Mouse (Mus musculus) embryonic facial prominence, embryonic 14.5 days (tissue): Measurements from ENCODE around the gene Tnfaip8l2. TPM values are rescaled to one million over a fixed set of nuclear protein-coding genes. Genes with fewer than 3 reads are reported as not detected.

Source experiments
- ATAC-seq: fragments of 200-750 bp; cut with Nextera tagmentation; 2 replicates; pipeline ENCODE4 v1.8.0; 2017; ENCODE audit warnings: low read depth, moderate number of reproducible peaks, moderate TSS enrichment
- DNase-seq: peaks from one replicate; pipeline ENCODE4 v3.0.0-alpha.2; 2015; ENCODE audit warnings: low spot score
- H3K27ac ChIP-seq: fragments of 300-500 bp; sonication (generic); replicated peaks from 2 replicates; pipeline ENCODE4 v1.5.1; 2014; ENCODE audit warnings: low read depth, mild to moderate bottlenecking, low read length, moderate library complexity
- H3K27me3 ChIP-seq: fragments of 300-500 bp; sonication (generic); replicated peaks from 2 replicates; pipeline ENCODE4 v1.6.1; 2014; ENCODE audit warnings: low read length; ENCODE audit not compliant: control insufficient read depth, insufficient read depth
- H3K36me3 ChIP-seq: fragments of 300-500 bp; sonication (generic); 2 replicates; pipeline ENCODE4 v1.6.1; 2014; ENCODE audit warnings: low read length, mixed read lengths; ENCODE audit not compliant: control insufficient read depth, insufficient read depth
- H3K4me1 ChIP-seq: fragments of 300-500 bp; sonication (generic); 2 replicates; pipeline ENCODE4 v1.6.1; 2014; ENCODE audit warnings: antibody characterized with exemption, low read length; ENCODE audit not compliant: control insufficient read depth, insufficient read depth
- H3K4me2 ChIP-seq: fragments of 300-500 bp; sonication (generic); 2 replicates; pipeline ENCODE4 v1.6.1; 2014; ENCODE audit warnings: low read depth, mild to moderate bottlenecking, low read length, moderate library complexity, mixed read lengths
- H3K4me3 ChIP-seq: fragments of 300-500 bp; sonication (generic); 2 replicates; pipeline ENCODE4 v1.5.1; 2014; ENCODE audit warnings: low read depth, mild to moderate bottlenecking, low read length
- H3K9ac ChIP-seq: fragments of 300-500 bp; sonication (generic); 2 replicates; pipeline ENCODE4 v1.6.1; 2014; ENCODE audit warnings: low read depth, mild to moderate bottlenecking, low read length, moderate library complexity, mixed read lengths
- H3K9me3 ChIP-seq: fragments of 300-500 bp; sonication (generic); 2 replicates; pipeline ENCODE4 v1.6.1; 2016; ENCODE audit warnings: low read length; ENCODE audit not compliant: control insufficient read depth
- WGBS: fragments of 180-500 bp; shearing (Covaris S2); extraction: QIAGEN DNeasy Blood & Tissue Kit; methylation state at CpG from one replicate; pipeline ENCODE4 v1.1.7; 2014; 5-methylcytosine and 5-hydroxymethylcytosine counted together
- microRNA-seq: library from miRNA; unstranded; fragments of <30 nt; microRNA quantifications from one replicate; pipeline ENCODE4, GENCODE M21; 2016; ENCODE audit warnings: borderline number of aligned reads
- polyA plus RNA-seq: library from polyadenylated mRNA; unstranded; fragments of >200 nt; fragmentation: Nextera tagmentation; extraction: Ambion mirVana; gene quantifications from 2 replicates; pipeline ENCODE4 v1.2.1, GENCODE M21; 2014

Tnfaip8l2 gene
- polyA plus RNA-seq, 1 experiment from 2014 or later: 6.4 TPM

GRCm38 (mm10) chr3:95105121-95105520 is 37.0 kb downstream of the Tnfaip8l2 start:
- no peak for ATAC-seq
- H3K4me1 ChIP-seq: peaks cover 8% of the 10 kb centered on the region
- H3K27ac ChIP-seq: no peak overlapping the region
- no peak for DNase-seq
- H3K4me2 ChIP-seq: peak overlapping the region; percentile 80
- H3K4me3 ChIP-seq: peak overlapping the region; percentile 90
- peaks cover 17% of the 10 kb centered on the region for H3K36me3 ChIP-seq
- 60% methylated on average over 4 of the region's 4 CpGs for WGBS
- H3K9ac ChIP-seq: peak overlapping the region; percentile 84
- H3K9me3 ChIP-seq: no peaks in the 10 kb centered on the region
- H3K27me3 ChIP-seq: no peaks in the 10 kb centered on the region

- no peak for DNase-seq
- Histone ChIP-seq H3K9me3 (no peaks in the 10 kb centered on the region), H3K4me1 (peaks cover 8% of the 10 kb centered on the region), H3K9ac (no peak overlapping the region), H3K4me3 (no peak overlapping the region), H3K36me3 (peaks cover 24% of the 10 kb centered on the region), H3K27me3 (no peaks in the 10 kb centered on the region), H3K27ac (no peak overlapping the region), H3K4me2 (no peak overlapping the region)
- no peak for ATAC-seq
- 33% methylated on average over 2 of the region's 2 CpGs for WGBS
Observed at GRCm38 (mm10) chr3:95100854-95101253, 41.3 kb downstream of the Tnfaip8l2 start.

Small RNA genes within 50 kb of the gene (microRNA-seq; reads per million reads assigned to microRNA genes)
- not detected for gene Mir8099-1

Other genes starting within 250 kb of the Tnfaip8l2 start
- gene Selenbp1, start 209.3 kb downstream of the Tnfaip8l2 start, polyA plus RNA-seq: 38.7 and 41.0 TPM in 2 replicates
- 10.2 and 12.5 TPM in 2 replicates for gene Rfx5, start 188.3 kb downstream of the Tnfaip8l2 start, polyA plus RNA-seq
- gene Pi4kb, start 167.6 kb downstream of the Tnfaip8l2 start, polyA plus RNA-seq: 26.5 and 28.2 TPM in 2 replicates
- 17.3 and 22.0 TPM in 2 replicates for gene Zfp687, start 126.9 kb downstream of the Tnfaip8l2 start, polyA plus RNA-seq
- 234 and 252 TPM in 2 replicates for gene Psmd4, start 99.7 kb downstream of the Tnfaip8l2 start, polyA plus RNA-seq
- gene Pip5k1a, start 35.4 kb downstream of the Tnfaip8l2 start, polyA plus RNA-seq: 13.7 and 14.9 TPM in 2 replicates
- gene Vps72, start 31.3 kb downstream of the Tnfaip8l2 start, polyA plus RNA-seq: 107 and 118 TPM in 2 replicates
- 6.4 and 9.7 TPM in 2 replicates for gene Tmod4, start 17.9 kb downstream of the Tnfaip8l2 start, polyA plus RNA-seq
- gene Scnm1, start 8.3 kb downstream of the Tnfaip8l2 start, polyA plus RNA-seq: 58.3 and 62.2 TPM in 2 replicates
- 12.0 and 13.2 TPM in 2 replicates for gene Lysmd1, start 8.3 kb downstream of the Tnfaip8l2 start, polyA plus RNA-seq
- gene Sema6c, start 18.1 kb upstream of the Tnfaip8l2 start, polyA plus RNA-seq: 14.4 and 16.6 TPM in 2 replicates
- gene Gabpb2, start 75.6 kb upstream of the Tnfaip8l2 start, polyA plus RNA-seq: 7.8 and 8.0 TPM in 2 replicates
- gene Cdc42se1, start 86.4 kb upstream of the Tnfaip8l2 start, polyA plus RNA-seq: 111 and 125 TPM in 2 replicates
- 36.9 and 37.2 TPM in 2 replicates for gene Mllt11, start 89.8 kb upstream of the Tnfaip8l2 start, polyA plus RNA-seq
- gene Gm128, start 99.2 kb upstream of the Tnfaip8l2 start, polyA plus RNA-seq: 0.38 and 0.41 TPM in 2 replicates
- gene Bnipl, start 108.8 kb upstream of the Tnfaip8l2 start, polyA plus RNA-seq: 6.1 and 6.9 TPM in 2 replicates
- gene Mindy1, start 139.0 kb upstream of the Tnfaip8l2 start, polyA plus RNA-seq: 37.7 and 44.9 TPM in 2 replicates
- 24.2 and 24.4 TPM in 2 replicates for gene Prune1, start 139.7 kb upstream of the Tnfaip8l2 start, polyA plus RNA-seq
- 2.8 TPM in 2 replicates for gene Anxa9, start 164.8 kb upstream of the Tnfaip8l2 start, polyA plus RNA-seq
- 133 and 134 TPM in 2 replicates for gene Cers2, start 172.4 kb upstream of the Tnfaip8l2 start, polyA plus RNA-seq
- 39.3 and 44.2 TPM in 2 replicates for gene Setdb1, start 214.8 kb upstream of the Tnfaip8l2 start, polyA plus RNA-seq